Mouse (Mus musculus): ENCODE results near the gene Ints2. TPM values are rescaled to one million over a fixed set of nuclear protein-coding genes. Genes with fewer than 3 reads are reported as not detected.
"Not testable (repeated sequence)": the region's sequence is repeated elsewhere in the genome, so short reads cannot be mapped to it uniquely, and the experiment has no call there.

The Ints2 gene
- polyA plus RNA-seq, 1 experiment from 2014 or later: 21.6 TPM

GRCm38 (mm10) chr11:86209123-86209522 is 48.3 kb downstream of the Ints2 start:
- no peak overlapping the region for H3K4me2 ChIP-seq (replicated peaks)
- no peaks in the 10 kb centered on the region for H3K4me1 ChIP-seq (replicated peaks)
- no peak for ATAC-seq

DNA sequence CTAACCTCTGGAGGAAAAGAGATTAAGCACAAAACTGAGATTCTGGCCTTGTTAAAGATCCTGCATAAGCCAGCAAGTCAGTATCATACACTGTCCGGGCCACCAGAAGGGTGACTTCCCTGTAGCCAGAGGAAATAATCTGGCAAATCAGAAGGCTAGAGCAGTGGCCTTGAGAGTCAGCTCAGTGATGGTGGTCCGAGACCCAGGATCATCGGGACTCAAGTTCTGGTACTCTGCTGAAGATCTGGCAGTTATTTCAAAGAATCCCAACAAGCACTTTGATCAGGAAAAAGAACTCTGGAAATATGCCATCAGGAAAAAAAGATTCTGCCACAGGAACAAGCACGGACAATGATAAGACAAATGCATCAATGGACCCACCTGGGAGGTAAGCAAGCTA is 51.5 kb downstream of the Ints2 start:
- Histone ChIP-seq H3K4me1 (replicated peaks) (peaks cover 7% of the 10 kb centered on the region; the same call in 1 of the 2 replicates), H3K36me3 (peaks cover 42% of the 10 kb centered on the region), H3K4me2 (replicated peaks) (no peak overlapping the region), H3K4me3 (replicated peaks) (no peak overlapping the region), H3K9ac (no peak overlapping the region), H3K27ac (no peak overlapping the region), H3K27me3 (replicated peaks) (no peaks in the 10 kb centered on the region), H3K9me3 (no peaks in the 10 kb centered on the region)
- no peak for ATAC-seq
- WGBS: 96% methylated on average over 4 of the region's 4 CpGs

More at GRCm38 (mm10) chr11:86209123-86209522, 48.3 kb downstream of the Ints2 start:
- Histone ChIP-seq H3K36me3 (peaks cover 43% of the 10 kb centered on the region), H3K4me3 (replicated peaks) (no peak overlapping the region), H3K27ac (no peak overlapping the region), H3K27me3 (replicated peaks) (no peaks in the 10 kb centered on the region), H3K9me3 (no peaks in the 10 kb centered on the region), H3K9ac (no peak overlapping the region)
- 88% methylated on average over 2 of the region's 2 CpGs for WGBS

GRCm38 (mm10) chr11:86205031-86205430 is 52.3 kb downstream of the Ints2 start:
- Histone ChIP-seq H3K4me1 (replicated peaks) (peaks cover 7% of the 10 kb centered on the region; the same call in 1 of the 2 replicates), H3K27me3 (replicated peaks) (no peaks in the 10 kb centered on the region), H3K27ac (no peak overlapping the region), H3K9ac (no peak overlapping the region), H3K9me3 (no peaks in the 10 kb centered on the region), H3K36me3 (peaks cover 42% of the 10 kb centered on the region), H3K4me3 (replicated peaks) (no peak overlapping the region), H3K4me2 (replicated peaks) (no peak overlapping the region)
- no peak for ATAC-seq
- 96% methylated on average over 5 of the region's 5 CpGs for WGBS

- ATAC-seq: no peak
- Histone ChIP-seq H3K36me3 (peaks cover 27% of the 10 kb centered on the region), H3K4me1 (replicated peaks) (peaks cover 7% of the 10 kb centered on the region; the same call in 1 of the 2 replicates), H3K9me3 (no peaks in the 10 kb centered on the region), H3K9ac (peak overlapping the region; percentile 72), H3K27ac (peak overlapping the region; percentile 84), H3K27me3 (replicated peaks) (no peaks in the 10 kb centered on the region), H3K4me3 (replicated peaks) (peak overlapping the region; percentile 72), H3K4me2 (replicated peaks) (peak overlapping the region; percentile 75)
- 38% methylated on average over 16 of the region's 16 CpGs for WGBS
Measured at GRCm38 (mm10) chr11:86201901-86202675, 55.3 kb downstream of the Ints2 start.

DNA sequence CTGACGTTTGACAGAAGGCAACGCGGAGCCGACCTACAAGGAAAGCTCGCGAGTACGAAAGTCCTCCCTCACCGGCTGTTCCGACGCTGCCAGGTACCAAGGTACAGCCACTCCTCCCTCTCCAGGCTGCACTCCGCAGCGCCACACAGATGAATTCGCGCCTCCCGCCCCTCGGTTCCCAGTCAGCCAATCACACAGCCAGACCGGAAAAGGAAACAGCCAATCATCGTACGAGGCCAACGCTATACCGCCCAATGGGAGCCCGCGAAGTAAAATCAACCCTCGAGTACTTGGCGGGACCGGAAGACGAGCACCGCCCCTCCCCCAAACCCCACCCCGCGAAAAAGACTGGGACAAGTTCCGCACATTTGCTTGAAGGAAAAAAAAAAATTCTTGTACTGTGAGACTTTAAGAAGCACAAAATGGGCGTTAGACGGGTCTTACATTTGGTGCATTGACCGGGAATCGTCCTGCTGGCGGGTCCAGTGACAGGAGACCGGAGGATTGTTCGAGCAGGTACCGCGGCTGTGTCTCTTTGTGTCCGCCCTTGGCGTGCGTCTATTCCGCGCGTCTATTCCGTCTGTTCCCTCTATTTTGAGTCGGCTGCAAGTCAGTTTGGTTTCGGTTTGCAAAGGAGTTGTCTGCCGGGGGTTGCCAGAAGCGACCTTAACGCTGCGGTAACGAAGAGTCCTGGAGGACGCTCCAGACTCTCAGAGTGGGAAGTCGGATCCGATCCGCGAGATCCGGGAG is 56.2 kb downstream of the Ints2 start, which contains the start of gene Brip1:
TSS of gene Brip1 (minus strand) at position 157 of the 750 bp plus-strand sequence.
- under 1% methylated on average over 60 of the region's 60 CpGs for WGBS
- Histone ChIP-seq H3K36me3 (peaks cover 23% of the 10 kb centered on the region), H3K9ac (peak within 1 kb of the TSS; percentile 74), H3K4me1 (replicated peaks) (peaks cover 7% of the 10 kb centered on the region; the same call in 1 of the 2 replicates), H3K27me3 (replicated peaks) (no peaks in the 10 kb centered on the region), H3K4me3 (replicated peaks) (peak within 1 kb of the TSS; percentile 72), H3K9me3 (no peaks in the 10 kb centered on the region), H3K27ac (peak within 1 kb of the TSS; percentile 92), H3K4me2 (replicated peaks) (peak within 1 kb of the TSS; percentile 75)
- peak; percentile 99 for ATAC-seq

GRCm38 (mm10) chr11:86200460-86201021 is 56.8 kb downstream of the Ints2 start:
- peak; percentile 77 for ATAC-seq
- Histone ChIP-seq H3K9me3 (no peaks in the 10 kb centered on the region), H3K9ac (peak overlapping the region; percentile 74), H3K4me1 (replicated peaks) (peaks cover 7% of the 10 kb centered on the region; the same call in 1 of the 2 replicates), H3K4me2 (replicated peaks) (peak overlapping the region; percentile 65), H3K4me3 (replicated peaks) (peak overlapping the region; percentile 72), H3K36me3 (peaks cover 16% of the 10 kb centered on the region), H3K27ac (peak overlapping the region; percentile 92), H3K27me3 (replicated peaks) (no peaks in the 10 kb centered on the region)
- under 1% methylated on average over 21 of the region's 21 CpGs for WGBS

GRCm38 (mm10) chr11:86199733-86200132 is 57.6 kb downstream of the Ints2 start:
- no peaks in the 10 kb centered on the region for H3K9me3 ChIP-seq
- H3K27me3 ChIP-seq (replicated peaks): no peaks in the 10 kb centered on the region
- no peak overlapping the region for H3K27ac ChIP-seq
- peaks cover 8% of the 10 kb centered on the region for H3K36me3 ChIP-seq
- ATAC-seq: no peak
- WGBS: 47% methylated on average over 4 of the region's 4 CpGs
- peak overlapping the region; percentile 65 for H3K4me2 ChIP-seq (replicated peaks)
- H3K9ac ChIP-seq: no peak overlapping the region
- H3K4me3 ChIP-seq (replicated peaks): peak overlapping the region; percentile 72; the same call in 1 of the 2 replicates
- peaks cover 7% of the 10 kb centered on the region; the same call in 1 of the 2 replicates for H3K4me1 ChIP-seq (replicated peaks)

- ATAC-seq: not testable (repeated sequence)
- WGBS: 87% methylated on average over 7 of the region's 7 CpGs
Measured at GRCm38 (mm10) chr11:86185224-86185623, 72.2 kb downstream of the Ints2 start.

GRCm38 (mm10) chr11:86175833-86176232 is 81.5 kb downstream of the Ints2 start:
- 58% methylated on average over 3 of the region's 3 CpGs for WGBS
- no peaks in the 10 kb centered on the region for H3K9me3 ChIP-seq
- no peaks in the 10 kb centered on the region for H3K4me1 ChIP-seq (replicated peaks)
- no peak overlapping the region for H3K27ac ChIP-seq
- H3K4me3 ChIP-seq (replicated peaks): no peak overlapping the region
- H3K36me3 ChIP-seq: no peaks in the 10 kb centered on the region
- no peak overlapping the region for H3K9ac ChIP-seq
- no peaks in the 10 kb centered on the region for H3K27me3 ChIP-seq (replicated peaks)
- no peak overlapping the region for H3K4me2 ChIP-seq (replicated peaks)
- ATAC-seq: no peak

More at GRCm38 (mm10) chr11:86185224-86185623, 72.2 kb downstream of the Ints2 start:
- H3K27ac ChIP-seq; H3K9ac ChIP-seq; H3K9me3 ChIP-seq; H3K4me3 ChIP-seq (replicated peaks); H3K4me1 ChIP-seq (replicated peaks); H3K36me3 ChIP-seq; H3K4me2 ChIP-seq (replicated peaks); H3K27me3 ChIP-seq (replicated peaks): not testable (repeated sequence)

- Histone ChIP-seq H3K4me3 (replicated peaks) (no peak overlapping the region), H3K9ac (no peak overlapping the region), H3K27me3 (replicated peaks) (no peaks in the 10 kb centered on the region), H3K4me1 (replicated peaks) (no peaks in the 10 kb centered on the region), H3K9me3 (no peaks in the 10 kb centered on the region), H3K27ac (no peak overlapping the region), H3K36me3 (no peaks in the 10 kb centered on the region), H3K4me2 (replicated peaks) (no peak overlapping the region)
- ATAC-seq: no peak
- WGBS: 52% methylated on average over 2 of the region's 2 CpGs
Measured at GRCm38 (mm10) chr11:86174173-86174572, 83.2 kb downstream of the Ints2 start.

GRCm38 (mm10) chr11:86170743-86171142 is 86.6 kb downstream of the Ints2 start:
- ATAC-seq: peak; percentile 63; the same call in 1 of the 2 replicates
- no peaks in the 10 kb centered on the region for H3K27me3 ChIP-seq (replicated peaks)
- H3K4me3 ChIP-seq (replicated peaks): no peak overlapping the region
- no peaks in the 10 kb centered on the region for H3K4me1 ChIP-seq (replicated peaks)
- no peaks in the 10 kb centered on the region for H3K9me3 ChIP-seq
- no peak overlapping the region for H3K9ac ChIP-seq
- H3K36me3 ChIP-seq: no peaks in the 10 kb centered on the region
- H3K27ac ChIP-seq: no peak overlapping the region
- whole genome bisulfite sequencing: 76% methylated on average over 2 of the region's 2 CpGs
- H3K4me2 ChIP-seq (replicated peaks): no peak overlapping the region
